Comparison of ENCODE assay signal across 28 mouse cellular contexts in genomic region chr6:138130541-138130940, GRCm38 (mm10). TPM values are rescaled to one million over a fixed set of nuclear protein-coding genes. Genes with fewer than 3 reads are reported as not detected.
"Had no signal": no experiment of that assay in that cellular context is flagged by ENCODE, and none has a peak within 500 bp of the region (broad histone marks: within the 10 kb centered on the region; RNA-seq: fewer than 3 reads in every experiment).

No protein-coding gene starts in this region.

- DNase-seq: forebrain, postnatal 0 days; gastrocnemius, postnatal 14 days; gastrocnemius, postnatal 36 days; heart, adult 2 months; heart, postnatal 4 days; kidney, adult 18-20 months; kidney, adult 8-10 months; kidney, postnatal 10 days; kidney, postnatal 25 days; kidney, postnatal 4 days had no signal

- H3K4me3 ChIP-seq: heart, adult 2 months; heart, embryonic 13.5 days; heart, embryonic 15.5 days; hindbrain, embryonic 10.5 days; hindbrain, embryonic 12.5 days; intestine, embryonic 15.5 days; layer of hippocampus, adult 2 months; left cerebral cortex, adult 2 months; limb, embryonic 10.5 days; limb, embryonic 12.5 days had no signal

- H3K4me2 ChIP-seq: heart, embryonic 11.5 days; heart, embryonic 13.5 days; heart, embryonic 15.5 days; hindbrain, embryonic 12.5 days; hindbrain, embryonic 14.5 days; intestine, embryonic 15.5 days; limb, embryonic 12.5 days had no signal

- H3K27me3 ChIP-seq: heart, embryonic 13.5 days; heart, embryonic 15.5 days; hindbrain, embryonic 12.5 days; intestine, embryonic 15.5 days; limb, embryonic 12.5 days had no signal

- H3K27ac ChIP-seq: heart, adult 2 months; heart, embryonic 13.5 days; heart, embryonic 15.5 days; hindbrain, embryonic 10.5 days; hindbrain, embryonic 12.5 days; hindbrain, embryonic 14.5 days; intestine, embryonic 15.5 days; layer of hippocampus, adult 2 months; left cerebral cortex, adult 2 months; limb, embryonic 10.5 days; limb, embryonic 12.5 days had no signal

- H3K36me3 ChIP-seq: heart, embryonic 13.5 days; heart, embryonic 15.5 days; hindbrain, embryonic 10.5 days; hindbrain, embryonic 12.5 days; intestine, embryonic 15.5 days; limb, embryonic 10.5 days; limb, embryonic 12.5 days had no signal

- ATAC-seq: forebrain, postnatal 0 days; hindbrain, embryonic 16.5 days; inflammation-experienced regulatory T-cells, adult 6 months; intestine, embryonic 15.5 days; intestine, postnatal 0 days had no signal

- H3K4me1 ChIP-seq: heart, embryonic 15.5 days; hindbrain, embryonic 10.5 days; hindbrain, embryonic 12.5 days; intestine, embryonic 15.5 days; limb, embryonic 10.5 days; limb, embryonic 12.5 days had no signal

- H3K9me3 ChIP-seq: heart, embryonic 13.5 days; heart, embryonic 15.5 days; hindbrain, embryonic 10.5 days; hindbrain, embryonic 12.5 days; intestine, embryonic 15.5 days; limb, embryonic 10.5 days had no signal

- H3K9ac ChIP-seq: forebrain, postnatal 0 days; heart, embryonic 13.5 days; heart, embryonic 15.5 days; hindbrain, embryonic 12.5 days; hindbrain, embryonic 14.5 days; intestine, embryonic 15.5 days; limb, embryonic 12.5 days had no signal

RNA-seq across cellular contexts. Expression of gene Slc15a5, which starts 50.8 kb away (rescaled TPM):
- total RNA-seq: heart, adult 2 months; heart, postnatal 25 days; heart, postnatal 4 days; layer of hippocampus, adult 2 months; layer of hippocampus, postnatal 10 days; left cerebral cortex, postnatal 36 days had no signal
- polyA plus RNA-seq: heart, adult 2 months; heart, embryonic 13.5 days; hindbrain, embryonic 10.5 days; hindbrain, embryonic 12.5 days; hindbrain, embryonic 14.5 days; hindbrain, embryonic 16.5 days; inflammation-experienced regulatory T-cells, adult 6 months; intestine, embryonic 15.5 days; kidney, embryonic 14.5 days; limb, embryonic 10.5 days; limb, embryonic 12.5 days had no signal
